Mouse (Mus musculus) CH12.LX (cell line): ENCODE data around the gene Rhbdf2. TPM values are rescaled to one million over a fixed set of nuclear protein-coding genes. Genes with fewer than 3 reads are reported as not detected.
A peak's percentile ranks its signal among the peaks of the same experiment; 100 is the strongest.

Experiments used
- DNase-seq: peaks from one replicate; pipeline ENCODE4 v3.0.0-alpha.2; 2013; ENCODE audit errors: extremely low read depth
- H3K27ac ChIP-seq: 2 replicates; pipeline ENCODE4 v1.5.1; 2012; ENCODE audit warnings: low read depth, mild to moderate bottlenecking, control low read depth, moderate library complexity; ENCODE audit not compliant: insufficient read depth
- H3K27me3 ChIP-seq: replicated peaks from 2 replicates; pipeline ENCODE3; 2012; ENCODE audit warnings: inconsistent platforms
- H3K36me3 ChIP-seq, 2 experiments: replicated peaks in 1 of 2; 2 replicates each; pipeline versions ENCODE3 to v1.6.1; 2012; ENCODE audit warnings: inconsistent platforms in 1 of 2, low read length in 1 of 2, mild to moderate bottlenecking in 1 of 2, mixed read lengths in 1 of 2, moderate library complexity in 1 of 2; ENCODE audit not compliant: control insufficient read depth in 1 of 2, insufficient read depth in 1 of 2
- H3K4me1 ChIP-seq, 2 experiments: 2 replicates each; pipeline ENCODE4 v1.6.1; 2012; ENCODE audit warnings: inconsistent platforms in 1 of 2, moderate library complexity in 1 of 2; ENCODE audit not compliant: insufficient read depth in 2 of 2, control insufficient read depth in 1 of 2
- H3K4me2 ChIP-seq: 2 replicates; pipeline ENCODE4 v1.6.1; 2012; ENCODE audit warnings: low read depth, mild to moderate bottlenecking, control low read depth; ENCODE audit not compliant: poor library complexity, insufficient read depth, severe bottlenecking
- H3K4me3 ChIP-seq, 3 experiments: fragments of 150-350 bp in 1 of 3; sonication (generic) in 1 of 3; replicated peaks in 1 of 3; 2 replicates each; pipeline versions ENCODE3 to v1.5.1; 2011 to 2012; ENCODE audit warnings: low read depth in 2 of 3, low read length in 2 of 3, mild to moderate bottlenecking in 2 of 3, moderate library complexity in 2 of 3, control low read depth in 1 of 3, improper control_type of control experiment in 1 of 3, inconsistent platforms in 1 of 3, mixed read lengths in 1 of 3; ENCODE audit not compliant: poor library complexity in 1 of 3
- H3K79me2 ChIP-seq: replicated peaks from 2 replicates; pipeline ENCODE4 v1.6.1; 2012; ENCODE audit warnings: mild to moderate bottlenecking, moderate library complexity; ENCODE audit not compliant: control insufficient read depth, poor library complexity, insufficient read depth, severe bottlenecking; ENCODE audit errors: extremely low read depth
- H3K9ac ChIP-seq: 2 replicates; pipeline ENCODE4 v1.6.1; 2012; ENCODE audit warnings: low read depth, mild to moderate bottlenecking, control low read depth, moderate library complexity; ENCODE audit not compliant: insufficient read depth
- H3K9me3 ChIP-seq: replicated peaks from 2 replicates; pipeline ENCODE3; 2012; ENCODE audit warnings: low read length, inconsistent platforms, mixed read lengths
- BHLHE40 ChIP-seq: IDR thresholded peaks from 2 replicates; pipeline ENCODE4 v1.6.1; 2011; ENCODE audit warnings: mild to moderate bottlenecking, low read depth, low read length, improper control_type of control experiment
- CHD1 ChIP-seq: IDR thresholded peaks from 2 replicates; pipeline ENCODE4 v1.6.1; 2012; ENCODE audit warnings: low read depth, low read length, improper control_type of control experiment, inconsistent platforms
- CHD2 ChIP-seq: IDR thresholded peaks from 2 replicates; pipeline ENCODE4 v1.6.1; 2011; ENCODE audit warnings: low read length, improper control_type of control experiment
- CTCF ChIP-seq, 2 experiments: IDR thresholded peaks in 1 of 2; conservative IDR thresholded peaks in 1 of 2; 2 replicates each; pipeline ENCODE4 v1.5.1; 2011 to 2012; ENCODE audit warnings: low read depth in 2 of 2, low read length in 2 of 2, improper control_type of control experiment in 1 of 2, inconsistent platforms in 1 of 2, mild to moderate bottlenecking in 1 of 2, moderate library complexity in 1 of 2
- E2F4 ChIP-seq: IDR thresholded peaks from 2 replicates; pipeline ENCODE4 v1.6.1; 2011; ENCODE audit warnings: low read depth, low read length, improper control_type of control experiment; ENCODE audit not compliant: insufficient replicate concordance
- ELF1 ChIP-seq: IDR thresholded peaks from 2 replicates; pipeline ENCODE4 v1.6.1; 2014; ENCODE audit warnings: low read depth, mild to moderate bottlenecking, inconsistent platforms, low read length, improper control_type of control experiment
- EP300 ChIP-seq: IDR thresholded peaks from 2 replicates; pipeline ENCODE4 v1.6.1; 2011; ENCODE audit warnings: low read length, improper control_type of control experiment
- ETS1 ChIP-seq: conservative IDR thresholded peaks from 2 replicates; pipeline ENCODE4 v1.6.1; 2012; ENCODE audit warnings: low read depth, mild to moderate bottlenecking, inconsistent platforms, low read length, improper control_type of control experiment, moderate library complexity
- GABPA ChIP-seq: IDR thresholded peaks from 2 replicates; pipeline ENCODE4 v1.6.1; 2012; ENCODE audit warnings: low read depth, low read length, improper control_type of control experiment, inconsistent platforms; ENCODE audit not compliant: insufficient replicate concordance
- HCFC1 ChIP-seq: IDR thresholded peaks from 2 replicates; pipeline ENCODE4 v1.6.1; 2012; ENCODE audit warnings: low read depth, mild to moderate bottlenecking, inconsistent platforms, low read length, improper control_type of control experiment
- IRF4 ChIP-seq: IDR thresholded peaks from 2 replicates; pipeline ENCODE4 v1.6.1; 2014; ENCODE audit warnings: low read depth, mild to moderate bottlenecking, inconsistent platforms, low read length, improper control_type of control experiment
- JUN ChIP-seq: IDR thresholded peaks from 2 replicates; pipeline ENCODE4 v1.6.1; 2011; ENCODE audit warnings: low read depth, mild to moderate bottlenecking, low read length, improper control_type of control experiment, moderate library complexity; ENCODE audit not compliant: insufficient read depth
- JUND ChIP-seq: conservative IDR thresholded peaks from 2 replicates; pipeline ENCODE4 v1.6.1; 2011; ENCODE audit warnings: low read depth, low read length, improper control_type of control experiment
- KAT2A ChIP-seq: IDR thresholded peaks from 2 replicates; pipeline ENCODE4 v1.6.1; 2012; ENCODE audit warnings: low read length, improper control_type of control experiment, inconsistent platforms; ENCODE audit not compliant: insufficient replicate concordance
- MAFK ChIP-seq: IDR thresholded peaks from 2 replicates; pipeline ENCODE4 v1.6.1; 2011; ENCODE audit warnings: low read length, improper control_type of control experiment; ENCODE audit not compliant: insufficient replicate concordance
- MAX ChIP-seq: IDR thresholded peaks from 2 replicates; pipeline ENCODE4 v1.6.1; 2011; ENCODE audit warnings: low read length, improper control_type of control experiment
- MAZ ChIP-seq: IDR thresholded peaks from 2 replicates; pipeline ENCODE4 v1.6.1; 2012; ENCODE audit warnings: low read depth, mild to moderate bottlenecking, inconsistent platforms, low read length, improper control_type of control experiment, moderate library complexity
- MEF2A ChIP-seq: IDR thresholded peaks from 2 replicates; pipeline ENCODE4 v1.6.1; 2014; ENCODE audit warnings: low read depth, mild to moderate bottlenecking, inconsistent platforms, low read length, improper control_type of control experiment, borderline replicate concordance
- MXI1 ChIP-seq: IDR thresholded peaks from 2 replicates; pipeline ENCODE4 v1.6.1; 2011; ENCODE audit warnings: mild to moderate bottlenecking, low read depth, low read length, improper control_type of control experiment
- MYC ChIP-seq: IDR thresholded peaks from 2 replicates; pipeline ENCODE4 v1.6.1; 2011; ENCODE audit warnings: low read depth, mild to moderate bottlenecking, improper control_type of control experiment, low read length
- NELFE ChIP-seq: IDR thresholded peaks from 2 replicates; pipeline ENCODE4 v1.6.1; 2011; ENCODE audit warnings: low read depth, low read length, improper control_type of control experiment
- NRF1 ChIP-seq: IDR thresholded peaks from 2 replicates; pipeline ENCODE4 v1.6.1; 2014; ENCODE audit warnings: low read depth, mild to moderate bottlenecking, inconsistent platforms, low read length, improper control_type of control experiment, moderate library complexity
- PAX5 ChIP-seq: IDR thresholded peaks from 2 replicates; pipeline ENCODE4 v1.6.1; 2012; ENCODE audit warnings: low read length, inconsistent platforms, mixed read lengths
- POLR2A ChIP-seq: IDR thresholded peaks from 2 replicates; pipeline ENCODE4 v1.6.1; 2011; ENCODE audit warnings: low read depth, mild to moderate bottlenecking, improper control_type of control experiment, low read length
- POLR2AphosphoS2 ChIP-seq: IDR thresholded peaks from 2 replicates; pipeline ENCODE4 v1.6.1; 2011; ENCODE audit warnings: low read depth, low read length, improper control_type of control experiment
- RAD21 ChIP-seq: IDR thresholded peaks from 2 replicates; pipeline ENCODE4 v1.6.1; 2011; ENCODE audit warnings: low read depth, mild to moderate bottlenecking, low read length, improper control_type of control experiment, moderate library complexity
- RCOR1 ChIP-seq: conservative IDR thresholded peaks from 2 replicates; pipeline ENCODE4 v1.6.1; 2012; ENCODE audit warnings: low read depth, mild to moderate bottlenecking, inconsistent platforms, low read length, improper control_type of control experiment
- SIN3A ChIP-seq: IDR thresholded peaks from 2 replicates; pipeline ENCODE4 v1.6.1; 2012; ENCODE audit warnings: low read length, improper control_type of control experiment, inconsistent platforms
- SMC3 ChIP-seq: IDR thresholded peaks from 2 replicates; pipeline ENCODE4 v1.6.1; 2011; ENCODE audit warnings: low read depth, low read length, improper control_type of control experiment
- TBP ChIP-seq: conservative IDR thresholded peaks from 2 replicates; pipeline ENCODE4 v1.6.1; 2011; ENCODE audit warnings: low read depth, low read length, improper control_type of control experiment
- TCF12 ChIP-seq: IDR thresholded peaks from 2 replicates; pipeline ENCODE4 v1.6.1; 2014; ENCODE audit warnings: low read depth, mild to moderate bottlenecking, inconsistent platforms, low read length, improper control_type of control experiment
- UBTF ChIP-seq: IDR thresholded peaks from 2 replicates; pipeline ENCODE4 v1.6.1; 2012; ENCODE audit warnings: low read depth, mild to moderate bottlenecking, inconsistent platforms, low read length, improper control_type of control experiment, moderate library complexity
- USF1 ChIP-seq: IDR thresholded peaks from 2 replicates; pipeline ENCODE4 v1.6.1; 2014; ENCODE audit warnings: low read depth, mild to moderate bottlenecking, inconsistent platforms, low read length, improper control_type of control experiment
- USF2 ChIP-seq: conservative IDR thresholded peaks from 2 replicates; pipeline ENCODE4 v1.6.1; 2011; ENCODE audit warnings: low read depth, low read length, improper control_type of control experiment
- ZC3H11A ChIP-seq: IDR thresholded peaks from 2 replicates; pipeline ENCODE4 v1.6.1; 2012; ENCODE audit warnings: low read depth, mild to moderate bottlenecking, inconsistent platforms, low read length, improper control_type of control experiment
- ZKSCAN1 ChIP-seq: IDR thresholded peaks from 2 replicates; pipeline ENCODE4 v1.6.1; 2012; ENCODE audit warnings: low read depth, inconsistent platforms, low read length, improper control_type of control experiment, borderline replicate concordance
- ZMIZ1 ChIP-seq: IDR thresholded peaks from 2 replicates; pipeline ENCODE4 v1.6.1; 2012; ENCODE audit warnings: low read depth, mild to moderate bottlenecking, inconsistent platforms, low read length, improper control_type of control experiment
- ZNF384 ChIP-seq: IDR thresholded peaks from 2 replicates; pipeline ENCODE4 v1.6.1; 2012; ENCODE audit warnings: low read depth, low read length, improper control_type of control experiment, inconsistent platforms
- dilution Hi-C: fragments of 300-500 bp; cut with MboI; formaldehyde crosslinking; loops from 2 replicates; pipeline ENCODE4 v1.14.3; 2020; ENCODE audit warnings: low sequenced_read_pairs; ENCODE audit not compliant: extremely low pct_unique_long_range_greater_than_20kb, extremely low pct_ligation_motif_present
- in situ Hi-C: fragments of 300-500 bp; cut with MboI; formaldehyde crosslinking; loops from 3 replicates; pipeline ENCODE4 v1.14.3; 2019; ENCODE audit warnings: low sequenced_read_pairs, low pct_ligation_motif_present, low pct_unique_long_range_greater_than_20kb, mixed read lengths
- polyA plus RNA-seq: library from polyadenylated mRNA; unstranded; fragments of >175 nt; gene quantifications from 2 replicates; pipeline ENCODE4 v1.2.1, GENCODE M21; 2012; ENCODE audit warnings: low read depth; ENCODE audit not compliant: insufficient read length
- total RNA-seq, 2 experiments: library from RNA; depleted of rRNA; stranded (reverse); fragments of 300-350 nt in 1 of 2; fragments of >200 nt in 1 of 2; gene quantifications; 2 replicates each; pipeline ENCODE4 v1.2.3; 2012 to 2014

Rhbdf2 gene
- total and polyA plus RNA-seq, 3 experiments, result 3.1 to 14.7 (median 12.1) TPM

DNA sequence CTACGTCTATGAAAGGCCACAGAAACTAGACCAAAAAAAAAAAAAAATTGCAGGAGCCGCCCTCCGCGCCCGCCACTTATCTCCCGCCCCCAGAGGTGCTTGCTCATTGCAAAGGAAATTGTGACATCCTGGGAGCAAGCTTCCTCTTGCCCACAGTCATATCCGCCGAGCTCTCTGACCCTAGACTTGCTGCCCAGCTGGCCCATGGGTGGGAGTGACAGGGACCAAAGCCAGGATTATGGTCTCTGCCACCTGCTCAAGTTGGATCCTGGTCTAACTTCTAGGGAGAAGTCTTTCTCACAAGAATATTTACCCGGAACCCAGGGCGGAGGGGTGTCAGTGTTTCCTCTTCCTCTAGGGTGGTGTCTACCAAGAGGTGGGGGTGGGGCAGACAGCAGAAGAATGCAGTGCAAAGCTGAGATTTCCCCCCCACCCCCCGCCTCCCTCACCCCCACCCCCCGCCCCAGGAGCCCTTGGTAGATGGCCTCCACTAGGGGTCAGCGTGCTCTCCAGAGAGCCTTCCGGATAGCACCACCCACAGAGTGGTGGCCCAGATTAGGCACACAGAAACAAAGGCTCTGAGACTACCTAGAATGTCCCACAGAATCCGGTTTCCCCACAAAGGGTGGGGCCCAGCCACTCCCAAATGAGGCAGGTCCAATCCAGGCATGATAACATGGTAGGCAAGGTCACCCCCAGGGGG, 10.9 kb downstream of the Rhbdf2 start:
- H3K9ac ChIP-seq, result peak overlapping the region; percentile 50
- TF ChIP-seq ZNF384, result peak; percentile 87
- 0 out of 2 replicates have a peak, but pooled peaks have one; percentile 42 for TF ChIP-seq HCFC1
- no peak for TF ChIP-seq PAX5
- peak; percentile 44; the same call in 1 of the 2 replicates for TF ChIP-seq TCF12
- TF ChIP-seq EP300, result no peak
- TF ChIP-seq ZMIZ1, result no peak
- TF ChIP-seq MAX, result no peak
- no peak for TF ChIP-seq TBP
- TF ChIP-seq GABPA, result no peak
- no peak for TF ChIP-seq CHD1
- peak; percentile 35; the same call in 1 of the 2 replicates for TF ChIP-seq SIN3A
- 0 out of 2 replicates have a peak, but pooled peaks have one; percentile 18 for TF ChIP-seq MYC
- TF ChIP-seq UBTF, result no peak
- TF ChIP-seq E2F4, result no peak
- no peak for TF ChIP-seq USF2
- no peak for TF ChIP-seq MAFK
- no peak for TF ChIP-seq JUND
- peak; percentile 20 for TF ChIP-seq SMC3
- TF ChIP-seq POLR2AphosphoS2, result no peak
- peak; percentile 30; the same call in 1 of the 2 replicates for TF ChIP-seq IRF4
- TF ChIP-seq BHLHE40, result no peak
- 0 out of 2 replicates have a peak, but pooled peaks have one; percentile 19 for TF ChIP-seq MEF2A
- peak in 1 of 2 experiments; percentile 63; a peak in 2 of 4 replicates for TF ChIP-seq CTCF (conservative IDR thresholded peaks at IDR 0.05 in 1 of 2, IDR thresholded peaks at IDR 0.05 in 1 of 2; ENCODE audit: low read depth in 2 of 2, low read length in 2 of 2)
- TF ChIP-seq CHD2, result peak; percentile 82; the same call in 1 of the 2 replicates
- peak; percentile 56; the same call in 1 of the 2 replicates for TF ChIP-seq ELF1
- TF ChIP-seq RAD21, result peak; percentile 3
- TF ChIP-seq ETS1, result peak; percentile 37; the same call in 1 of the 2 replicates
- TF ChIP-seq RCOR1, result no peak
- TF ChIP-seq NELFE, result peak; percentile 37; the same call in 1 of the 2 replicates
- no peak for TF ChIP-seq ZC3H11A
- no peak for TF ChIP-seq NRF1
- no peak for TF ChIP-seq JUN
- no peak for TF ChIP-seq KAT2A
- peak; percentile 92; the same call in 1 of the 2 replicates for TF ChIP-seq MAZ
- no peak for TF ChIP-seq ZKSCAN1
- TF ChIP-seq USF1, result no peak
- TF ChIP-seq POLR2A, result peak; percentile 45; the same call in 1 of the 2 replicates
- TF ChIP-seq MXI1, result no peak; the same call in 1 of the 2 replicates
- TF ChIP-seq, all 38 proteins: peak for 16
- Histone ChIP-seq H3K27me3 (no peaks in the 10 kb centered on the region), H3K9me3 (peaks cover 4% of the 10 kb centered on the region), H3K36me3 (peaks cover 0 to 24% of the 10 kb centered on the region in 2 experiments), H3K27ac (peak overlapping the region; percentile 85), H3K4me3 (peak overlapping the region; percentile 25 to 42 (median 31)), H3K4me2 (peak overlapping the region; percentile 55), H3K4me1 (peaks cover 50 to 86% of the 10 kb centered on the region in 2 experiments), H3K79me2 (no peaks in the 10 kb centered on the region)
- DNase-seq, result peak; percentile 80
- in situ Hi-C loops (no loop called here), dilution Hi-C loops (no loop called here)
